Mouse (Mus musculus) MEL (cell line): Measurements from ENCODE around the gene Adprhl2. TPM values are rescaled to one million over a fixed set of nuclear protein-coding genes. Genes with fewer than 3 reads are reported as not detected.

ENCODE experiments used
- DNase-seq: peaks from one replicate; pipeline ENCODE4 v3.0.0; 2011; ENCODE audit warnings: low read depth, low spot score
- H3K27ac ChIP-seq: 2 replicates; pipeline ENCODE4 v1.5.1; 2012; ENCODE audit warnings: low read depth, mild to moderate bottlenecking, control low read depth, low read length, moderate library complexity; ENCODE audit not compliant: control insufficient read depth
- H3K27me3 ChIP-seq, 2 experiments: fragments of 150-350 bp in 1 of 2; sonication (generic) in 1 of 2; 2 replicates each; pipeline ENCODE4 v1.6.1; 2012; ENCODE audit warnings: low read length in 2 of 2, mild to moderate bottlenecking in 2 of 2, improper control_type of control experiment in 1 of 2, moderate library complexity in 1 of 2; ENCODE audit not compliant: insufficient read depth in 2 of 2, control insufficient read depth in 1 of 2
- H3K36me3 ChIP-seq, 2 experiments: 2 replicates each; pipeline ENCODE4 v1.6.1; 2012 to 2014; ENCODE audit warnings: low read length in 2 of 2, improper control_type of control experiment in 1 of 2, inconsistent platforms in 1 of 2, mild to moderate bottlenecking in 1 of 2; ENCODE audit not compliant: insufficient read depth in 2 of 2, control insufficient read depth in 1 of 2
- H3K4me1 ChIP-seq, 2 experiments: fragments of 150-350 bp in 1 of 2; sonication (generic) in 1 of 2; 2 replicates each; pipeline ENCODE4 v1.6.1; 2012; ENCODE audit warnings: low read length in 2 of 2, improper control_type of control experiment in 1 of 2, mild to moderate bottlenecking in 1 of 2; ENCODE audit not compliant: insufficient read depth in 2 of 2, control insufficient read depth in 1 of 2
- H3K4me3 ChIP-seq, 2 experiments: fragments of 150-350 bp in 1 of 2; sonication (generic) in 1 of 2; 2 replicates each; pipeline ENCODE4 v1.5.1; 2012; ENCODE audit warnings: low read depth in 2 of 2, low read length in 2 of 2, mild to moderate bottlenecking in 2 of 2, moderate library complexity in 2 of 2, control low read depth in 1 of 2, improper control_type of control experiment in 1 of 2; ENCODE audit not compliant: control insufficient read depth in 1 of 2, insufficient read depth in 1 of 2
- H3K79me2 ChIP-seq: 2 replicates; pipeline ENCODE4 v1.6.1; 2012; ENCODE audit warnings: mild to moderate bottlenecking, low read length, moderate library complexity; ENCODE audit not compliant: control insufficient read depth, poor library complexity, insufficient read depth
- H3K9ac ChIP-seq: 2 replicates; pipeline ENCODE4 v1.6.1; 2012; ENCODE audit warnings: low read depth, mild to moderate bottlenecking, control low read depth, low read length, moderate library complexity; ENCODE audit not compliant: control insufficient read depth, poor library complexity, severe bottlenecking
- H3K9me3 ChIP-seq: fragments of 150-350 bp; sonication (generic); replicated peaks from 2 replicates; pipeline ENCODE4 v1.6.1; 2012; ENCODE audit warnings: mild to moderate bottlenecking, low read length, improper control_type of control experiment, moderate library complexity; ENCODE audit not compliant: insufficient read depth
- BHLHE40 ChIP-seq: IDR thresholded peaks from 2 replicates; pipeline ENCODE4 v1.6.1; 2012; ENCODE audit warnings: low read depth, mild to moderate bottlenecking, inconsistent platforms, low read length, improper control_type of control experiment, borderline replicate concordance
- CHD1 ChIP-seq: IDR thresholded peaks from 2 replicates; pipeline ENCODE4 v1.6.1; 2012; ENCODE audit warnings: low read depth, mild to moderate bottlenecking, inconsistent platforms, low read length, improper control_type of control experiment
- E2F4 ChIP-seq: IDR thresholded peaks from 2 replicates; pipeline ENCODE4 v1.6.1; 2011; ENCODE audit warnings: low read depth, low read length, improper control_type of control experiment, borderline replicate concordance
- ELF1 ChIP-seq: IDR thresholded peaks from 2 replicates; pipeline ENCODE4 v1.6.1; 2014; ENCODE audit warnings: low read depth, mild to moderate bottlenecking, inconsistent platforms, low read length, improper control_type of control experiment, moderate library complexity
- EP300 ChIP-seq, 2 experiments: IDR thresholded peaks; 2 replicates each; pipeline ENCODE4 v1.6.1; 2011; ENCODE audit warnings: improper control_type of control experiment in 2 of 2, low read length in 2 of 2, low read depth in 1 of 2, mild to moderate bottlenecking in 1 of 2
- ETS1 ChIP-seq: IDR thresholded peaks from 2 replicates; pipeline ENCODE4 v1.6.1; 2012; ENCODE audit warnings: low read depth, mild to moderate bottlenecking, inconsistent platforms, low read length, improper control_type of control experiment, moderate library complexity
- GABPA ChIP-seq: IDR thresholded peaks from 2 replicates; pipeline ENCODE4 v1.6.1; 2012; ENCODE audit warnings: low read depth, mild to moderate bottlenecking, inconsistent platforms, low read length, improper control_type of control experiment, moderate library complexity
- JUND ChIP-seq: IDR thresholded peaks from 2 replicates; pipeline ENCODE4 v1.6.1; 2011; ENCODE audit warnings: low read depth, mild to moderate bottlenecking, improper control_type of control experiment, low read length
- KAT2A ChIP-seq: conservative IDR thresholded peaks from 2 replicates; pipeline ENCODE4 v1.6.1; 2012; ENCODE audit warnings: low read depth, low read length, improper control_type of control experiment, inconsistent platforms
- MAFK ChIP-seq: IDR thresholded peaks from 2 replicates; pipeline ENCODE4 v1.6.1; 2011; ENCODE audit warnings: low read depth, mild to moderate bottlenecking, low read length, improper control_type of control experiment, borderline replicate concordance
- MAX ChIP-seq: IDR thresholded peaks from 2 replicates; pipeline ENCODE4 v1.6.1; 2011; ENCODE audit warnings: low read length, improper control_type of control experiment
- MAZ ChIP-seq: IDR thresholded peaks from 2 replicates; pipeline ENCODE4 v1.6.1; 2012; ENCODE audit warnings: low read depth, mild to moderate bottlenecking, inconsistent platforms, low read length, improper control_type of control experiment
- MEF2A ChIP-seq: IDR thresholded peaks from 2 replicates; pipeline ENCODE4 v1.6.1; 2014; ENCODE audit warnings: low read depth, mild to moderate bottlenecking, inconsistent platforms, low read length, improper control_type of control experiment; ENCODE audit not compliant: poor library complexity, insufficient replicate concordance, severe bottlenecking; ENCODE audit errors: extremely low read depth
- MXI1 ChIP-seq: IDR thresholded peaks from 2 replicates; pipeline ENCODE4 v1.6.1; 2011; ENCODE audit warnings: mild to moderate bottlenecking, low read depth, low read length, improper control_type of control experiment
- NRF1 ChIP-seq: IDR thresholded peaks from 2 replicates; pipeline ENCODE4 v1.6.1; 2014; ENCODE audit warnings: low read depth, mild to moderate bottlenecking, inconsistent platforms, low read length, improper control_type of control experiment, moderate library complexity; ENCODE audit not compliant: poor library complexity, insufficient read depth, severe bottlenecking
- POLR2A ChIP-seq, 2 experiments: IDR thresholded peaks; 2 replicates each; pipeline ENCODE4 v1.6.1; 2011 to 2012; ENCODE audit warnings: low read length in 2 of 2, mild to moderate bottlenecking in 2 of 2, control low read depth in 1 of 2, improper control_type of control experiment in 1 of 2, low read depth in 1 of 2, moderate library complexity in 1 of 2; ENCODE audit not compliant: control insufficient read depth in 1 of 2, insufficient read depth in 1 of 2, poor library complexity in 1 of 2
- POLR2AphosphoS2 ChIP-seq: IDR thresholded peaks from 2 replicates; pipeline ENCODE4 v1.6.1; 2011; ENCODE audit warnings: low read length, improper control_type of control experiment
- TAL1 ChIP-seq: IDR thresholded peaks from 2 replicates; pipeline ENCODE4 v1.6.1; 2012; ENCODE audit warnings: mild to moderate bottlenecking, inconsistent platforms, low read length, moderate library complexity, mixed read lengths
- TBP ChIP-seq: IDR thresholded peaks from 2 replicates; pipeline ENCODE4 v1.8.0; 2011; ENCODE audit warnings: low read depth, low read length, improper control_type of control experiment
- TCF12 ChIP-seq: IDR thresholded peaks from 2 replicates; pipeline ENCODE4 v1.6.1; 2014; ENCODE audit warnings: low read depth, mild to moderate bottlenecking, inconsistent platforms, low read length, improper control_type of control experiment, moderate library complexity
- USF1 ChIP-seq: IDR thresholded peaks from 2 replicates; pipeline ENCODE4 v1.6.1; 2014; ENCODE audit warnings: low read depth, mild to moderate bottlenecking, inconsistent platforms, low read length, improper control_type of control experiment, moderate library complexity
- USF2 ChIP-seq, 2 experiments: IDR thresholded peaks; 2 replicates each; pipeline ENCODE4 v1.6.1; 2011 to 2012; ENCODE audit warnings: improper control_type of control experiment in 2 of 2, low read length in 2 of 2, borderline replicate concordance in 1 of 2, inconsistent platforms in 1 of 2, low read depth in 1 of 2, mild to moderate bottlenecking in 1 of 2; ENCODE audit not compliant: insufficient read depth in 1 of 2
- ZNF384 ChIP-seq: IDR thresholded peaks from 2 replicates; pipeline ENCODE4 v1.6.1; 2012; ENCODE audit warnings: low read depth, mild to moderate bottlenecking, inconsistent platforms, low read length, improper control_type of control experiment
- polyA plus RNA-seq, 2 experiments: library from polyadenylated mRNA; stranded (reverse) in 1 of 2; unstranded in 1 of 2; fragments of >175 nt in 1 of 2; fragments of >200 nt in 1 of 2; gene quantifications; 2 replicates each; pipeline versions ENCODE4 v1.2.1 to v1.2.4; 2012; ENCODE audit warnings: low replicate concordance in 2 of 2, low read depth in 1 of 2; ENCODE audit not compliant: insufficient read length in 2 of 2, insufficient read depth in 1 of 2, missing spikeins in 1 of 2
- total RNA-seq: library from RNA; depleted of rRNA; stranded (reverse); fragments of 300-350 nt; gene quantifications from 2 replicates; pipeline ENCODE4 v1.2.3, GENCODE M21; 2012

Gene Adprhl2
- total and polyA plus RNA-seq, 3 experiments, result 53.7 to 62.0 TPM; not detected in 1

- Histone ChIP-seq H3K27me3 (no peaks in the 10 kb centered on the region), H3K79me2 (peaks cover 2% of the 10 kb centered on the region), H3K4me3 (no peak overlapping the region), H3K4me1 (no peaks in the 10 kb centered on the region; a peak in 1 of 4 replicates), H3K9me3 (no peaks in the 10 kb centered on the region), H3K27ac (no peak overlapping the region), H3K36me3 (no peaks in the 10 kb centered on the region), H3K9ac (no peak overlapping the region)
- no peak for TF ChIP-seq POLR2AphosphoS2
- TF ChIP-seq EP300 (IDR thresholded peaks at IDR 0.05; ENCODE audit: low read depth in 1 of 2, low read length in 2 of 2), result no peak
- no peak for TF ChIP-seq E2F4
- no peak for TF ChIP-seq GABPA
- TF ChIP-seq KAT2A, result no peak
- TF ChIP-seq USF1, result no peak
- no peak for TF ChIP-seq TAL1
- TF ChIP-seq POLR2A (IDR thresholded peaks at IDR 0.05; ENCODE audit: control insufficient read depth in 1 of 2, insufficient read depth in 1 of 2, low read depth in 1 of 2, low read length in 2 of 2, poor library complexity in 1 of 2), result no peak
- TF ChIP-seq JUND, result no peak
- DNase-seq, result no peak
Observed at GRCm38 (mm10) chr4:126326036-126326435, 4.5 kb upstream of the Adprhl2 start.

- Histone ChIP-seq H3K27me3 (no peaks in the 10 kb centered on the region), H3K79me2 (peaks cover 7% of the 10 kb centered on the region), H3K4me1 (peaks cover under 1 to 3% of the 10 kb centered on the region in 2 experiments; a peak in 1 of 4 replicates), H3K9ac (no peak within 1 kb of the TSS), H3K9me3 (no peaks in the 10 kb centered on the region), H3K4me3 (no peak within 1 kb of the TSS), H3K36me3 (peaks cover 0 to 3% of the 10 kb centered on the region in 2 experiments; a peak in 2 of 4 replicates)
- DNase-seq, result no peak
- TF ChIP-seq JUND (no peak), ETS1 (no peak), EP300 (IDR thresholded peaks at IDR 0.05; ENCODE audit: low read depth in 1 of 2, low read length in 2 of 2) (no peak), CHD1 (no peak), MAFK (no peak), TBP (no peak), MXI1 (no peak), KAT2A (no peak), POLR2A (IDR thresholded peaks at IDR 0.05; ENCODE audit: control insufficient read depth in 1 of 2, insufficient read depth in 1 of 2, low read depth in 1 of 2, low read length in 2 of 2, poor library complexity in 1 of 2) (no peak), TCF12 (no peak), MAX (no peak), USF2 (IDR thresholded peaks at IDR 0.05; ENCODE audit: borderline replicate concordance in 1 of 2, insufficient read depth in 1 of 2, low read depth in 1 of 2, low read length in 2 of 2) (no peak), ELF1 (no peak), ZNF384 (no peak), MAZ (no peak), MEF2A (no peak), BHLHE40 (no peak), NRF1 (no peak)
- TF ChIP-seq, all 39 proteins: peak for 0
- no peak within 1 kb of the TSS for H3K27ac ChIP-seq
Observed at GRCm38 (mm10) chr4:126325281-126325861, 3.9 kb upstream of the Adprhl2 start, which contains the start of gene Tekt2. Gene Tekt2 (minus strand): TSS chr4:126325688.
